Mouse (Mus musculus): ENCODE results near the gene Pcbp3. TPM values are rescaled to one million over a fixed set of nuclear protein-coding genes. Genes with fewer than 3 reads are reported as not detected.

Gene Pcbp3
- polyA plus RNA-seq, 1 experiment from 2014 or later: 44.9 TPM

GRCm38 (mm10) chr10:76905935-76906341 is 55.7 kb downstream of the Pcbp3 start:
- no peaks in the 10 kb centered on the region for H3K9me3 ChIP-seq (replicated peaks)
- H3K27ac ChIP-seq: no peak overlapping the region
- 83% methylated on average over 14 of the region's 14 CpGs for WGBS
- H3K27me3 ChIP-seq (ENCODE audit: low read depth, poor library complexity, severe bottlenecking): no peaks in the 10 kb centered on the region
- no peak for DNase-seq (ENCODE audit: low spot score)
- no peaks in the 10 kb centered on the region for H3K36me3 ChIP-seq
- H3K4me3 ChIP-seq: no peak overlapping the region
- peaks cover 23% of the 10 kb centered on the region for H3K4me1 ChIP-seq

- H3K27me3 ChIP-seq (ENCODE audit: low read depth, poor library complexity, severe bottlenecking): no peaks in the 10 kb centered on the region
- H3K9me3 ChIP-seq (replicated peaks): no peaks in the 10 kb centered on the region
- DNase-seq (ENCODE audit: low spot score): no peak
- no peak overlapping the region for H3K4me3 ChIP-seq
- peaks cover 23% of the 10 kb centered on the region for H3K4me1 ChIP-seq
- H3K36me3 ChIP-seq: no peaks in the 10 kb centered on the region
- WGBS: 75% methylated on average over 3 of the region's 3 CpGs
- no peak overlapping the region; the same call in 1 of the 2 replicates for H3K27ac ChIP-seq
Observed at GRCm38 (mm10) chr10:76903694-76904093, 58.0 kb downstream of the Pcbp3 start.

DNA sequence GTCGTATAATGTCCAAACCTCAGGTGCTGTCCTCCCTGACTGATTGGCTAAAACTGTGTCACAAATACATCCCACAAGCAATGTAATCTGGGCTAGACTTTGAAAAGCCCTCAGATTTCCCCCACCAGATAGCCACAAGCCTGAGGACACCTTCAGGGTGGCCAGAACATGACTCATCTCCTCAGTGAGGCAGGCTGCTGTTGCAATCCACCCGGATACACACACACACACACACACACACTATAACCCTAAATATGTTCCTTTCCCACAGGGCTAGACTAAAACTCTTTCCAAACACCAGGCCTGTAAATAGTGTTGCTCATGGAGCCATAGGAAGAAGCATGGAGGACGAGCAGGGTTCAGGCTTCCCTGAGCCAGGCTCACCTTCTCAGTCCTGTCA is 58.6 kb downstream of the Pcbp3 start:
- 82% methylated on average over 3 of the region's 3 CpGs for WGBS

DNA sequence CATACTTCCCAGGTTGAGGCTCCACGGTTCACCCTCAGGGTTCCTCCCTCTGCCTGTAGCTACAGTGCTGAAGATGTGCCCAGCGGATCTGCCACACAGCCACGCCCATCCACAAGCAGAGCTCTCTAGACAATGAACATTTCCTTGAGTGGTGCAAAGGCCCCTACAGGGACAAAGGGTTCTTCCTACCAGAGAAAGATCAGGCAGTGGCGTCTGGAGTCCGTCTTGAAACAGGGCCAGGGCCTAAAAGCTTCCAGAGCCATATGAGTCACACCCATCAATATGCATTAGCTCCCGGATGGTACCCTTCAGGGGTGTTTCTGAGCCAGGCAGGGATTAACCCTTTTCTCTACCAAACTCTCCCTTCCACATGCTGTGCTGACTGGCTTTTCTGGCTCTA is 59.1 kb downstream of the Pcbp3 start:
- Histone ChIP-seq H3K36me3 (no peaks in the 10 kb centered on the region), H3K27me3 (ENCODE audit: low read depth, poor library complexity, severe bottlenecking) (no peaks in the 10 kb centered on the region), H3K9me3 (replicated peaks) (no peaks in the 10 kb centered on the region), H3K4me3 (no peak overlapping the region), H3K27ac (no peak overlapping the region), H3K4me1 (peaks cover 23% of the 10 kb centered on the region)
- no peak for DNase-seq (ENCODE audit: low spot score)
- WGBS: 38% methylated on average over 6 of the region's 6 CpGs

More for the DNA sequence above, 58.6 kb downstream of the Pcbp3 start:
- DNase-seq (ENCODE audit: low spot score): no peak
- Histone ChIP-seq H3K4me1 (peaks cover 23% of the 10 kb centered on the region), H3K27ac (no peak overlapping the region; the same call in 1 of the 2 replicates), H3K9me3 (replicated peaks) (no peaks in the 10 kb centered on the region), H3K4me3 (no peak overlapping the region), H3K36me3 (no peaks in the 10 kb centered on the region), H3K27me3 (ENCODE audit: low read depth, poor library complexity, severe bottlenecking) (no peaks in the 10 kb centered on the region)

GRCm38 (mm10) chr10:76898428-76898827 is 63.3 kb downstream of the Pcbp3 start:
- Histone ChIP-seq H3K4me1 (peaks cover 17% of the 10 kb centered on the region), H3K9me3 (replicated peaks) (no peaks in the 10 kb centered on the region), H3K4me3 (no peak overlapping the region), H3K27ac (no peak overlapping the region), H3K36me3 (no peaks in the 10 kb centered on the region), H3K27me3 (ENCODE audit: low read depth, poor library complexity, severe bottlenecking) (no peaks in the 10 kb centered on the region)
- 90% methylated on average over 4 of the region's 4 CpGs for WGBS
- DNase-seq (ENCODE audit: low spot score): no peak

DNA sequence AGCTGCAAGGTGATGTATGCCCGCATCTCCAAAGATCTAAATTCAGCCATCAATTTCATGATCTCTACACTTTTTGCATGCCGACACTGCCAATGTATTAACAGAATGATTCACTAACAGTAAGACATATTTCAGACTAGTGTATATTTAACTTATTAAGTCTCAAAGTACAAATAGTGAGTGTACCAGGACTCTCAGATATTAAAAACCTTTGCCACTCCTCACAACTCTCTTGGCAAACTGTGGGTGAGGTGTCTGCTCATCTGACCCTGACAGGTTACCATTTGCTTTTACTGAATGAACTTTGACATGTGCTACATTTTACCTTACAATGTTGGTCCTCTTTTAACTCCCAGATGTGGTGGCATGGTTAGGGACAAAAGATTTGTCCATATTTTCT is 70.2 kb downstream of the Pcbp3 start:
- H3K4me1 ChIP-seq: peaks cover 7% of the 10 kb centered on the region; the same call in 1 of the 2 replicates
- 97% methylated on average over 2 of the region's 2 CpGs for WGBS
- DNase-seq (ENCODE audit: low spot score): no peak
- H3K27ac ChIP-seq: no peak overlapping the region
- H3K27me3 ChIP-seq (ENCODE audit: low read depth, poor library complexity, severe bottlenecking): no peaks in the 10 kb centered on the region
- no peaks in the 10 kb centered on the region for H3K36me3 ChIP-seq
- no peaks in the 10 kb centered on the region for H3K9me3 ChIP-seq (replicated peaks)
- no peak overlapping the region for H3K4me3 ChIP-seq

DNA sequence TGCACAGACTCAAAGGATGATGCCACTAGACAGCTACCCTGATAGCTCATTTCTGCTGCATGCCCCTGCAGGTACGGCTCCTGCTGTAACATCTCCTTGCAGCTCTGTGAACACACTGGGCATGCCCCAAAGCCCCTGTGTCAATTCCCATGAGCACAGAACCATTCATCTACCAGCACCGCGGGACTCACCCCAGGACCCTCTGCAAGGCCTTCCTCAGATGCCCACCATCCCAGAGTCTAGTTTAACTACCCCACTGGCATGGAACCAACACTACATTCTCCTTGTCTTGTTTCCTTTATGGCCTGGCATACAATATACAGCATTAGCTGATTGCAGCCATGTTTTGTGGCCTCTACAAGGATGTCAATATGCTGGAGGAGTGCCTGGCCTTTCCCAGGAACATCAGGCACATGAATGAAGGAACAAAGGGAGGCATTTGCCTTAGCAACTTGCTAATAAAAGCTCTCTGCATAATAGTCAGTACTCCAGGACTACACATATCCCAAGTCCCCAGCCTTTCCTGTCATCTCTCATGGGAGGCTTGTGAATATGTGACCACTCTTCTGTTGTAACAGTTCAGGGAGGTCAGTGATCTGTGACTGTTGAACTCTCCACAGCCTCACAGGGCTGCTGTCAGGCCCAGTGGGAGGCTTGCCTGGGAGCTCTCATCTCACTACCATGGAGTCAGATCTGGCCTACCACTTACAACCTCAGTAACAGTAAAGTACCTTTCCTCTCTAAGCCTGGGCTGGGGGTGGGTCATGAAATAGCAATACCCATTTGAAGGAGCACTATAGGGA is 78.0 kb downstream of the Pcbp3 start:
- Histone ChIP-seq H3K36me3 (no peaks in the 10 kb centered on the region), H3K4me1 (no peaks in the 10 kb centered on the region; the same call in 1 of the 2 replicates), H3K27me3 (ENCODE audit: low read depth, poor library complexity, severe bottlenecking) (no peaks in the 10 kb centered on the region), H3K4me3 (no peak overlapping the region), H3K27ac (no peak overlapping the region), H3K9me3 (replicated peaks) (no peaks in the 10 kb centered on the region)
- 88% methylated on average over 3 of the region's 3 CpGs for WGBS
- no peak for DNase-seq (ENCODE audit: low spot score)

DNA sequence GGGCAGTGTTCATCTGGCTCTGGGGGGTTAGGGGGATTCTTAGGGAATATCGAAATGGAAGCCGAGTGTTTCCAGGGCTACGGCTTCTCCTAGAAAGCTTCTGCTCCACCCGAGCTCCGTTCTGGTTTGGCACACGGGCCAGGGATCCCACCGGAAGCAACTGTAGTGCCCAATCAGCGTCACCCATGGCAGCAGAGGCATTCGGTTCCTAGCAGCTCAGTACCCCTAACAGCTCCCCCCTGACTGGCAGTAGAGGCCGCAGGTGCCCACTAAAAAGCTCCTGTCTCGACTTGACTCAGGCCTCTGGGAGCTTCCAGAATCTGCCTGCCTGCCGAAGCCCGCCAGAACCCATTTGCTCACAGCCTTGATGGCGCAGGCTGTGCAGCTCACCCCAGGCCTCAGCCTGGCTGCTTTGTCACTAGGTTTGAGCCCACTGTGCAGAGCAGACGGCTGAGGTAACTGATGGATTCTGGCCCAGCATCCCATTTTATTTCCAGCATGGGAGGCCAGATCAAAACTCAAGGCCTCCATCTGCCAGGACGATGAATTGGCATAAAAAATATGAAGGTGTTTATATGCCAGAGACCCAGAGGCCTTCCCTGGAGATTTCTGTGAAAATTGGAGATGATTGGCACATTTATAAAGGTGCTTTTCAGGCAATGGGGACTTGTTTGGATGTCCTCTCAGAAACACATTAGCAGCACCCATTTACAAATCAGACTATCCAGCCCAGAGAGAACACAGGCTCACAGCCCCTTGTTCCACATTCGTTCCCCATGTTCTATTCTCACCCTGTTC is 78.8 kb downstream of the Pcbp3 start:
- Histone ChIP-seq H3K4me3 (no peak overlapping the region), H3K27me3 (ENCODE audit: low read depth, poor library complexity, severe bottlenecking) (no peaks in the 10 kb centered on the region), H3K27ac (no peak overlapping the region), H3K9me3 (replicated peaks) (no peaks in the 10 kb centered on the region), H3K4me1 (no peaks in the 10 kb centered on the region; the same call in 1 of the 2 replicates), H3K36me3 (no peaks in the 10 kb centered on the region)
- 78% methylated on average over 17 of the region's 17 CpGs for WGBS
- DNase-seq (ENCODE audit: low spot score): no peak

GRCm38 (mm10) chr10:76881900-76882299 is 79.8 kb downstream of the Pcbp3 start:
- 78% methylated on average over 5 of the region's 5 CpGs for WGBS
- H3K27ac ChIP-seq: no peak overlapping the region; the same call in 1 of the 2 replicates
- H3K4me3 ChIP-seq: no peak overlapping the region
- no peak for DNase-seq (ENCODE audit: low spot score)
- H3K27me3 ChIP-seq (ENCODE audit: low read depth, poor library complexity, severe bottlenecking): no peaks in the 10 kb centered on the region
- no peaks in the 10 kb centered on the region for H3K9me3 ChIP-seq (replicated peaks)
- H3K36me3 ChIP-seq: no peaks in the 10 kb centered on the region
- H3K4me1 ChIP-seq: no peaks in the 10 kb centered on the region; the same call in 1 of the 2 replicates

DNA sequence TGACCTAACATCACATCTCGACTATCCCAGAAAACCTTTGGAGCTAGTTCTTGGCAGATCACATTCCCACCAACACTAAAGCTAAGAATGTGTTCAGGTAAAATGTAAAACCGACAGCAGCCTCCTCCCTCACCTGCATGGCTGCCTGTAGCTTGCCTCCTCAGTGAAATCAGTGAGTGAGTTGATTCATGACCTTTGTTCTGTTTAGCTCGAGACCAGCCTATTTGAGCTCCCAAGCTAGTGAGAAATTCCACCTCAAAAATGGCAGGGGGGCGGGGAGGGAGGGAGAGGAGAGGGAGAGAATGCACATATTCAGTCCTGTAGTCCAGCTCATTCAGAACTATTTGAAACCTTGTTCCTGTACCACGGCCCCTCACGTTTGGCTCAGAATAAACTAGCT is 86.4 kb downstream of the Pcbp3 start:
- Histone ChIP-seq H3K4me3 (no peak overlapping the region), H3K27me3 (ENCODE audit: low read depth, poor library complexity, severe bottlenecking) (no peaks in the 10 kb centered on the region), H3K27ac (no peak overlapping the region), H3K4me1 (no peaks in the 10 kb centered on the region), H3K36me3 (no peaks in the 10 kb centered on the region), H3K9me3 (replicated peaks) (no peaks in the 10 kb centered on the region)
- no peak for DNase-seq (ENCODE audit: low spot score)
- 78% methylated on average over 6 of the region's 6 CpGs for WGBS

DNA sequence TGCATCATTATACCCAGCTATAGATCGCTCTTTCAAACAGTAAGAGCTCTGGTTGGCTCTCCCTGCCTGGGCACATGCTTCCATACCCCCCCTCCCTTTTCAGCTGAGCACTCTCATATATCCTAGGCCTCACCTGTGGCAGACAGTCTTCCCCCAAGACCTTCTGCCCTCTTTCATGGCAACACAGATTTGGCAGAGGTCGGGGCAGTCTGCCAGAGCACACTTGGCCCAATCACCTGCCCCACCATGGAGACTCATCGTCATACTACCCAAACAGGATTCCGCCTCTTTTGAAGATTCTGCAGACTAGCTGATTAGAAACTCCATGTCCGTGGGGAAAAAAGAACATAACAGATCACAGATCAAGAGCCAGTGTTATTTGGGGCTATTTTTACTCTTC is 86.8 kb downstream of the Pcbp3 start:
- no peaks in the 10 kb centered on the region for H3K36me3 ChIP-seq
- WGBS: 90% methylated on average over 5 of the region's 5 CpGs
- no peaks in the 10 kb centered on the region for H3K9me3 ChIP-seq (replicated peaks)
- H3K27me3 ChIP-seq (ENCODE audit: low read depth, poor library complexity, severe bottlenecking): no peaks in the 10 kb centered on the region
- no peak overlapping the region for H3K27ac ChIP-seq
- H3K4me3 ChIP-seq: no peak overlapping the region
- no peak for DNase-seq (ENCODE audit: low spot score)
- no peaks in the 10 kb centered on the region for H3K4me1 ChIP-seq

DNA sequence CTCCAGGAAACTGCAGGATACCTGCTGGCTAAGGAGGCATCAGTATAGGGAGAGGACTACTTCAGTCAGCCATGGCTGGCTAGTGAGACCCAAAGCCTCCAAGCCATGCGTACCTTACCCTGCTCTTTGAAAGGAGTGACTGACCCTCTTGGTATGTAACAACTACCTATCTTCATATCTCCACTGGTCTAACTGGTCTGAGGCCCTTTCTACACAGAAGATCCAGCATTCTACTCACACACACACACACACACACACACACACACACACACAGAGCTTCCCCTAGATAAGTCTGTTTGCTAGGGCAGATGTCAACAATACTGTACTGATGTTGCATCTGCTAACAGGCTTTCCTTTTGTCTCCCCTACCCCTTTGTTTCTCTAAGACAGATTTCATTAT is 87.3 kb downstream of the Pcbp3 start:
- Histone ChIP-seq H3K36me3 (no peaks in the 10 kb centered on the region), H3K4me1 (no peaks in the 10 kb centered on the region), H3K9me3 (replicated peaks) (no peaks in the 10 kb centered on the region), H3K27me3 (ENCODE audit: low read depth, poor library complexity, severe bottlenecking) (no peaks in the 10 kb centered on the region), H3K27ac (no peak overlapping the region), H3K4me3 (no peak overlapping the region)
- WGBS: 91% methylated on average over 1 of the region's 1 CpGs
- DNase-seq (ENCODE audit: low spot score): no peak

DNA sequence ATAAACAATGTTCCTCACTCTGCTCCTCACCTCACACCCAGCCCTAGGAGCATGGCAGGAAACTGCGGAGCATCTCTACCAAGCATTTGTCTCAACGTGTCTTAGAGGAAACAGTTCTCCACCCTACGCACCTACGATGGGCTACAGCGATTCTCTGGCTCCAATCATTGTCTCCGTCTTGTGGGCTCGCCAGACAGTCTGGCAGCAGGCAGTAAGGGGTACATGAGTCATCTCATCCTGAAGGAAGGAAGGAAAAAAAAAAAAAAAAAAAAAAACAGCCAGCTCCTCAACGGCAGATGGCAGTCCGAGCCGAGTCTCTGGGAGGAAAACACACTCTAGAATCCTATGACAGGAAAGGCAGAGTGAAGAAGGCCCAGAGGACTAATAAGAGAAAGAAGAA is 87.7 kb downstream of the Pcbp3 start:
- no peak overlapping the region for H3K4me3 ChIP-seq
- no peaks in the 10 kb centered on the region for H3K4me1 ChIP-seq
- 81% methylated on average over 10 of the region's 10 CpGs for WGBS
- no peak overlapping the region for H3K27ac ChIP-seq
- DNase-seq (ENCODE audit: low spot score): no peak
- H3K27me3 ChIP-seq (ENCODE audit: low read depth, poor library complexity, severe bottlenecking): no peaks in the 10 kb centered on the region
- H3K36me3 ChIP-seq: no peaks in the 10 kb centered on the region
- H3K9me3 ChIP-seq (replicated peaks): no peaks in the 10 kb centered on the region
